13 mouse cellular contexts compared by ENCODE assay signal in the genomic region with DNA sequence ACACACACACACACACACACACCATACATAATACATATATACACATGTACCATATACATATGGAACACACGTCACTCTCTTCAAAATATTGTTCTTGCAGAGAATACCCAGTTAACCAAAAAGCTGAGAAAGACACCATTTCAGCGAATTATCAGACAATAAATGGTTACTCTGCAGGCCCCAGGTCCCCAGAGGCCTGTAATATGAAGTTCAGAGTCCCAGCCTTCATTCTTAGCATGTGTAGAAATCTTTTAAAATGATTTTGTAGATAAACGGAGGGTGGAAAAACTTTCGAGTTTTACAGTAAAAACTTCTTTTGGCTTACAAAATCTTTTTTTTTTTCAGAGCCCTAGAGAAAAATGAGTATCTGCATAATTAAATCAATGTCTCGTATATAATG. TPM values are rescaled to one million over a fixed set of nuclear protein-coding genes. Genes with fewer than 3 reads are reported as not detected.
DNase-seq lines count a peak whose midpoint lies in the region; ATAC-seq and TF ChIP-seq lines count a peak whose summit lies in the region.
"Had no signal": no experiment of that assay in that cellular context is flagged by ENCODE, and none has a peak within 500 bp of the region (broad histone marks: within the 10 kb centered on the region; RNA-seq: fewer than 3 reads in every experiment).

No protein-coding gene starts in this region.

- no peak for TF ChIP-seq CTCF in gastrocnemius, adult 2 months (IDR thresholded peaks at IDR 0.05)
- no peak for TF ChIP-seq CTCF in bone marrow macrophage, adult 2 months (IDR thresholded peaks at IDR 0.05; ENCODE audit: low read depth, low read length)

- TF ChIP-seq POLR2A in bone marrow macrophage, adult 2 months (IDR thresholded peaks at IDR 0.05; ENCODE audit: borderline replicate concordance, low read depth, low read length), result no peak
- no peak for TF ChIP-seq POLR2A in limb, embryonic 14.5 days (IDR thresholded peaks at IDR 0.05; ENCODE audit: borderline replicate concordance, extremely low read depth, insufficient read depth, insufficient read length)

- H3K27me3 ChIP-seq in kidney, embryonic 16.5 days (ENCODE audit: insufficient read depth, low read length), result no peaks in the 10 kb centered on the region
- H3K27me3 ChIP-seq in limb, embryonic 14.5 days (ENCODE audit: control insufficient read depth, insufficient read depth, low read length), result no peaks in the 10 kb centered on the region
- H3K27me3 ChIP-seq: neural tube, embryonic 13.5 days had no signal

- no peaks in the 10 kb centered on the region for H3K4me1 ChIP-seq in kidney, embryonic 16.5 days (ENCODE audit: insufficient read depth, low read length)
- H3K4me1 ChIP-seq in bone marrow macrophage, adult 2 months (ENCODE audit: control insufficient read depth, insufficient read depth, low read length), result peaks cover 41% of the 10 kb centered on the region
- H3K4me1 ChIP-seq in limb, embryonic 14.5 days (ENCODE audit: control insufficient read depth, insufficient read depth, low read length), result peaks cover 9% of the 10 kb centered on the region
- H3K4me1 ChIP-seq: neural tube, embryonic 13.5 days had no signal

- no peaks in the 10 kb centered on the region for H3K36me3 ChIP-seq in kidney, embryonic 16.5 days (ENCODE audit: insufficient read depth, low read length)
- no peaks in the 10 kb centered on the region for H3K36me3 ChIP-seq in limb, embryonic 14.5 days (ENCODE audit: control insufficient read depth, insufficient read depth, low read length)
- H3K36me3 ChIP-seq: neural tube, embryonic 13.5 days had no signal

- WGBS in kidney, embryonic 16.5 days, result 66% methylated on average over 5 of the region's 5 CpGs
- 35% methylated on average over 5 of the region's 5 CpGs for WGBS in limb, embryonic 14.5 days

- no peaks in the 10 kb centered on the region for H3K9me3 ChIP-seq in kidney, embryonic 16.5 days (ENCODE audit: low read length)
- no peaks in the 10 kb centered on the region for H3K9me3 ChIP-seq in limb, embryonic 14.5 days (ENCODE audit: control insufficient read depth, low read length)
- H3K9me3 ChIP-seq: neural tube, embryonic 13.5 days had no signal

- H3K4me2 ChIP-seq in kidney, embryonic 16.5 days (replicated peaks; ENCODE audit: low read depth, low read length), result peak overlapping the region; percentile 39
- H3K4me2 ChIP-seq in limb, embryonic 14.5 days (replicated peaks; ENCODE audit: low read depth, low read length, severe bottlenecking), result peak overlapping the region; percentile 47

- 0 out of 2 replicates have a peak overlapping the region, but pooled peaks have one; percentile 14 for H3K9ac ChIP-seq in kidney, embryonic 16.5 days (replicated peaks; ENCODE audit: low read length)
- H3K9ac ChIP-seq in limb, embryonic 14.5 days (ENCODE audit: low read depth, low read length, severe bottlenecking), result peak overlapping the region; percentile 34; the same call in 1 of the 2 replicates

- intact Hi-C loops in gastrocnemius, adult 2 months (cut with DNase I), result no loop called here
- intact Hi-C loops in gastrocnemius, postnatal 14 days (cut with DNase I; ENCODE audit: low total_unique reads), result no loop called here

- DNase-seq in gastrocnemius, adult 2 months, result no peak
- no peak for DNase-seq in gastrocnemius, postnatal 14 days
- no peak for DNase-seq in kidney, postnatal 10 days
- peak; percentile 62 for DNase-seq in limb, embryonic 14.5 days (ENCODE audit: low spot score)
- DNase-seq in neural tube, embryonic 10.5 days (ENCODE audit: extremely low spot score, low spot score), result no peak
- DNase-seq in layer of hippocampus, postnatal 25 days (ENCODE audit: extremely low spot score in 1 of 2, low spot score in 1 of 2), result no peak
- DNase-seq: adrenal gland, postnatal 10 days; cerebellum, postnatal 10 days had no signal

- peak overlapping the region; percentile 75 for H3K27ac ChIP-seq in gastrocnemius, adult 2 months
- peak overlapping the region; percentile 61; the same call in 1 of the 2 replicates for H3K27ac ChIP-seq in kidney, embryonic 16.5 days (ENCODE audit: low read length)
- H3K27ac ChIP-seq in bone marrow macrophage, adult 2 months (ENCODE audit: insufficient read depth, low read depth, low read length), result peak overlapping the region; percentile 76
- peak overlapping the region; percentile 84; the same call in 1 of the 2 replicates for H3K27ac ChIP-seq in limb, embryonic 14.5 days (replicated peaks; ENCODE audit: low read depth, low read length)
- H3K27ac ChIP-seq: neural tube, embryonic 13.5 days had no signal

- peak overlapping the region; percentile 59 for H3K4me3 ChIP-seq in gastrocnemius, adult 2 months
- peak overlapping the region; percentile 2; the same call in 1 of the 2 replicates for H3K4me3 ChIP-seq in kidney, embryonic 16.5 days (ENCODE audit: low read length)
- H3K4me3 ChIP-seq in bone marrow macrophage, adult 2 months (ENCODE audit: insufficient read depth, low read length), result peak overlapping the region; percentile 70
- peak overlapping the region; percentile 26 for H3K4me3 ChIP-seq in limb, embryonic 14.5 days (replicated peaks; ENCODE audit: low read length)
- H3K4me3 ChIP-seq: neural tube, embryonic 13.5 days had no signal

- ATAC-seq in kidney, embryonic 16.5 days (ENCODE audit: low FRiP score, low TSS enrichment), result no peak
- no peak for ATAC-seq in limb, embryonic 14.5 days (ENCODE audit: low FRiP score, low read depth)
- ATAC-seq: hindbrain, embryonic 16.5 days; midbrain, embryonic 16.5 days had no signal

RNA-seq across cellular contexts. Expression of a gene that starts 58.7 kb away (rescaled TPM):
- total RNA-seq in gastrocnemius, adult 2 months (2021), result 10 to 100 TPM; 10.6 to 17.9 TPM
- total RNA-seq in gastrocnemius, postnatal 14 days (2021), result 10 to 100 TPM; 28.0 to 32.1 TPM
- polyA plus RNA-seq in kidney, embryonic 16.5 days (2015; fragmentation: Nextera tagmentation; extraction: Ambion mirVana), result 3.1 and 3.9 TPM in 2 replicates
- polyA plus RNA-seq in bone marrow macrophage, adult 2 months (2012; ENCODE audit: insufficient read depth, insufficient read length, missing spikeins), result 80.4 and 96.7 TPM in 2 replicates
- polyA plus RNA-seq in limb, embryonic 14.5 days (2012; rRNA removed), result 21.5 and 21.7 TPM in 2 replicates
- 8.1 and 8.8 TPM in 2 replicates for polyA plus RNA-seq in limb, embryonic 14.5 days (2014; fragmentation: Nextera tagmentation; extraction: Ambion mirVana)
- 10 to 100 TPM; 76.8 to 79.4 TPM for total RNA-seq in layer of hippocampus, postnatal 25 days (2021)

Comparison
In these comparisons a context has a peak if more than half of its experiments do, and no peak if none do; other contexts are left out.
1. H3K4me3 ChIP-seq: peak in every context shown above with its lines; median percentile 70 in bone marrow macrophage, adult 2 months; 59 in gastrocnemius, adult 2 months; 26 in limb, embryonic 14.5 days; 2 in kidney, embryonic 16.5 days.